Mouse (Mus musculus): ENCODE measurements around the gene Rps26. TPM values are rescaled to one million over a fixed set of nuclear protein-coding genes. Genes with fewer than 3 reads are reported as not detected.
A peak's percentile ranks its signal among the peaks of the same experiment; 100 is the strongest.
"Not testable (repeated sequence)": the region's sequence is repeated elsewhere in the genome, so short reads cannot be mapped to it uniquely, and the experiment has no call there.

Rps26 gene
- polyA plus RNA-seq, 1 experiment from 2014 or later, result 1,029 TPM

DNA sequence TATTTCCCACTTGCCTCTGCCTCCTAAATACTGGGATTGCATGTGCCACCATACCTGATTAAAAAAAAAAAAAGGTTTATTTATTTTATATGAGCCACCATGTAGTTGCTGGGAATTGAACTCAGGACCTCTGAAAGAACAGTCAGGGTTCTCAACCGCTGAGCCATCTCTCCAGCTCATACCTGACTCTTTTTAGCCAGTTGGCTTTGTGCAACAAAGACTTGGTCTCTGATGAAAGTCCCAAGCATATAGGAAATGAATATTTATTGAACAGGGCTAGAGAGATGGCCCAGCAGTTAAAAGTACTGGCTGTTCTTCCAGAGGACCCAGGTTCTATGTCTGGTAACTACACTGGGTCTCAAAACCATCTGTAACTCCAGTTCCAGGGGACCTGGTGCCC, 8.0 kb downstream of the Rps26 start:
- Histone ChIP-seq H3K9ac (no peak overlapping the region), H3K4me3 (ENCODE audit: low read depth, low read length) (no peak overlapping the region), H3K27ac (ENCODE audit: low read depth) (no peak overlapping the region), H3K4me1 (ENCODE audit: insufficient read depth) (no peaks in the 10 kb centered on the region), H3K36me3 (ENCODE audit: insufficient read depth) (peaks cover 9% of the 10 kb centered on the region), H3K4me2 (no peak overlapping the region), H3K9me3 (ENCODE audit: low read depth, low read length) (no peaks in the 10 kb centered on the region), H3K27me3 (ENCODE audit: insufficient read depth, low read length) (no peaks in the 10 kb centered on the region)
- DNase-seq (no peak), ATAC-seq (ENCODE audit: insufficient read depth) (no peak)
- 77% methylated on average over 1 of the region's 1 CpGs for WGBS
- TF ChIP-seq CTCF (IDR thresholded peaks at IDR 0.05; ENCODE audit: low read depth), result no peak

DNA sequence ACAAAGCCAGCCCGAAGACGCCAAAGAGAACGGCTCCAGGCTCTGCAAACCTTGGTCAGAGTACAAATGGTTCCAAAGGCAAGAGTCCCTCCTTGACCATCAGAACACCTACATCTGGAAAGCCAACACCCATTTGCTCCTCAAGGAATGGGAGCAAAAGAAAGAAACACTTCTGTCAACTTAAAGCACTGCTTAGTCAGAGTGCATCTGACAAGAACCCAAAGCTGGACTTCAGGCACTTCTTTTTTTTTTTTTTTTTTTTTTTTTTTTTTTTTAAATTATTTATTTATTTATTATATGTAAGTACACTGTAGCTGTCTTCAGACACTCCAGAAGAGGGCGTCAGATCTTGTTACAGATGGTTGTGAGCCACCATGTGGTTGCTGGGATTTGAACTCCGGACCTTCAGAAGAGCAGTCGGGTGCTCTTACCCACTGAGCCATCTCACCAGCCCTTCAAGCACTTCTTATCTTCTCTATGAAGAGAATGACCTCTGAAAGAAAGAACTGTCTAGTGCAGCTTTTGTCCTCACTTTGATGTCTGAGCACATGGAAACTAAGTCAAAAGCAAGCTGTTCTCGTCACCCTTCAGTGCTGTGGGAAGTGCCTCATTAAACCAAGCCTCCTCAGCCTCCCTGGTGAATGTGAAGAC, 10.6 kb downstream of the Rps26 start:
- not testable (repeated sequence) for H3K4me2 ChIP-seq; H3K36me3 ChIP-seq (ENCODE audit: insufficient read depth); H3K9me3 ChIP-seq (ENCODE audit: low read depth, low read length); H3K4me3 ChIP-seq (ENCODE audit: low read depth, low read length); ATAC-seq (ENCODE audit: insufficient read depth); DNase-seq; H3K9ac ChIP-seq; H3K27me3 ChIP-seq (ENCODE audit: insufficient read depth, low read length); H3K27ac ChIP-seq (ENCODE audit: low read depth); H3K4me1 ChIP-seq (ENCODE audit: insufficient read depth)
- WGBS, result 82% methylated on average over 6 of the region's 7 CpGs

DNA sequence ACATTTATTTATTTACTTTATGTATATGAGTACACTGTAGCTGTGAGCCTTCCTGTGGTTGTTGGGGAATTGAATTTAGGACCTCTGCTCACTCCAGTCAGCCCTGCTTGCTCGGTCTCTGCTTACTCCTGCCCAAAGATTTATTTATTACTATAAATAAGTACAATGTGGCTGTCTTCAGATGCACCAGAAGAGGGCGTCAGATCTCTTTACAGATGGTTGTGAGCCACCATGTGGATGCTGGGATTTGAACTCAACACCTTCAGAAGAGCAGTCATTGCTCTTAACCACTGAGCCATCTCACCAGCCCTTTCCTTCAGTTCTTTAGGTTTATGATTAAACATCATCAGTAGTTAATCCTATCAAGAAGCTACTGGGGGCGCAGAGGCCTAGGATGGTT, 11.6 kb downstream of the Rps26 start:
- Histone ChIP-seq H3K27ac (ENCODE audit: low read depth) (no peak overlapping the region), H3K4me1 (ENCODE audit: insufficient read depth) (no peaks in the 10 kb centered on the region), H3K4me3 (ENCODE audit: low read depth, low read length) (no peak overlapping the region), H3K27me3 (ENCODE audit: insufficient read depth, low read length) (no peaks in the 10 kb centered on the region), H3K9me3 (ENCODE audit: low read depth, low read length) (no peaks in the 10 kb centered on the region), H3K4me2 (no peak overlapping the region), H3K36me3 (ENCODE audit: insufficient read depth) (no peaks in the 10 kb centered on the region), H3K9ac (no peak overlapping the region)
- no peak for ATAC-seq (ENCODE audit: insufficient read depth)
- DNase-seq, result no peak
- 53% methylated on average over 3 of the region's 3 CpGs for WGBS
- TF ChIP-seq CTCF (IDR thresholded peaks at IDR 0.05; ENCODE audit: low read depth), result peak; percentile 26; the same call in 1 of the 2 replicates

DNA sequence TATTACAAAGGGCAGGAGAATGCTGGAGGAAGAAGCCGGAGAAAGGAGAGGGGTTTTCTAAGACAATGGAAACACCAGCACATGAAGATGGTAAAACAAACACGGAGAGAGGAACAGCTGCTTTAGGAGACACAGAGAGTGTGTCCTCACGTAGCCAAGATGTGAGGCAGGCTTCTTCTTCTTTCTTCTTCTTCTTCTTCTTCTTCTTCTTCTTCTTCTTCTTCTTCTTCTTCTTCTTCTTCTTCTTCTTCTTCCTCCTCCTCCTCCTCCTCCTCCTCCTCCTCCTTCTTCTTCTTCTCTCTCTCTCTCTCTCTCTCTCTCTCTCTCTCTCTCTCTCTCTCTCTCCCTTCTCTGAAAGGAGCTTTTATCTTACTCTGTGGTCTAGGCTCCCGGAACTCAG, 12.7 kb downstream of the Rps26 start:
- H3K4me2 ChIP-seq; H3K9ac ChIP-seq; H3K4me1 ChIP-seq (ENCODE audit: insufficient read depth); H3K9me3 ChIP-seq (ENCODE audit: low read depth, low read length); ATAC-seq (ENCODE audit: insufficient read depth); H3K4me3 ChIP-seq (ENCODE audit: low read depth, low read length); DNase-seq; H3K27ac ChIP-seq (ENCODE audit: low read depth); H3K36me3 ChIP-seq (ENCODE audit: insufficient read depth); H3K27me3 ChIP-seq (ENCODE audit: insufficient read depth, low read length): not testable (repeated sequence)
- 55% methylated on average over 4 of the region's 4 CpGs for WGBS

DNA sequence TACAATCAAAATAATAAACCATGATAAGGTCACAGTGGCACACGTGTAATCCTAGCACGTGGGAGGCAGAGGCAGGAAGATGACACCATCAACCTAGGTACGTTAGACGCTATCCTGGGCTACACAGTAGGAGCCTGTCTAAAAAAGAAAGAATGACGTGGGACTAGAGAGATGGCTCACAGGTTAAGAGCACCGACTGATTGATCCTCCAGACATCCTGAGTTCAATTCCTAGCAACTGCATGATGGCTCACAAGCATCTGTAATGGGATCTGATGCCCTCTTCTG, 13.4 kb downstream of the Rps26 start:
- ATAC-seq (ENCODE audit: insufficient read depth), result 0 out of 2 replicates have a peak, but pooled peaks have one; percentile 44
- H3K4me2 ChIP-seq, result no peak overlapping the region

DNA sequence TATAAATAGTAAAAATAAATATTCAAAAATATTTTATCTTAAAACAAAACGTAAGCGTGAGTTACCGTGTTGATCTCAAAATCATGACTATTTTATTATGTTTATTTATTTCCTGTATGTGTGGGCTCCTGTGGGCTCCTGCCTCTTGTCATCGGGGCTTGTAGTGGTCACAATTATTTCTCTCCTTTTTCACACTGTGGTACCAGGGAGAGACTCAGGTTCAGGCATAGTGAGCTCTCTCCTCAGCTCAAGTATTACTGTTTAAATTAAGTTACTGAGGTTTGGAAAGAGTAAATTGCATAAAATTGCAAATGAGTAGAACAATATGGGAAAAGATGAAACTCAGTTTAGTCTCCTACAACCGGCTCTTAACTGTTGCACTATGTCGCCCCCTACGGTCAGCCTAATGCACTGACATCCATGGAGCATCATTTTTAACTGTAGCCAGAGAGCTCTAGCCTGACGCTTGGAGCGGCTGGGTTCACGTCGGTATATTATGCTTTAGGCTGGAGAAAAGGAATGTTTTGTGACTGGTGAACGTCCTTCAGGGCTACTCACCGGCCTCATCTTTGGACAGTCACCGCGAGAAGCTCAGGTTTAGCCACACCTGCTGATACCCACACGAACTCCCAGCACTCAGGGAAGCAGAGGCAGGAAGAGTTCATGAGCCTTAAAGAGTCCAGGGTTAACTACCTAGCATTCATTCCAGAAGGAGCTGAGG, 14.0 kb downstream of the Rps26 start:
- Histone ChIP-seq H3K9me3 (ENCODE audit: low read depth, low read length) (no peaks in the 10 kb centered on the region), H3K9ac (no peak overlapping the region), H3K27me3 (ENCODE audit: insufficient read depth, low read length) (no peaks in the 10 kb centered on the region), H3K4me3 (ENCODE audit: low read depth, low read length) (no peak overlapping the region), H3K4me2 (no peak overlapping the region), H3K36me3 (ENCODE audit: insufficient read depth) (no peaks in the 10 kb centered on the region), H3K4me1 (ENCODE audit: insufficient read depth) (no peaks in the 10 kb centered on the region), H3K27ac (ENCODE audit: low read depth) (no peak overlapping the region)
- 15% methylated on average over 16 of the region's 16 CpGs for WGBS
- peak; percentile 89 for TF ChIP-seq CTCF (IDR thresholded peaks at IDR 0.05; ENCODE audit: low read depth)
- ATAC-seq (ENCODE audit: insufficient read depth) (peak; percentile 66; the same call in 1 of the 2 replicates), DNase-seq (peak; percentile 93)

More for the DNA sequence above, 13.4 kb downstream of the Rps26 start:
- Histone ChIP-seq H3K9me3 (ENCODE audit: low read depth, low read length) (no peaks in the 10 kb centered on the region), H3K27me3 (ENCODE audit: insufficient read depth, low read length) (no peaks in the 10 kb centered on the region), H3K9ac (no peak overlapping the region), H3K36me3 (ENCODE audit: insufficient read depth) (no peaks in the 10 kb centered on the region), H3K27ac (ENCODE audit: low read depth) (no peak overlapping the region), H3K4me3 (ENCODE audit: low read depth, low read length) (no peak overlapping the region), H3K4me1 (ENCODE audit: insufficient read depth) (no peaks in the 10 kb centered on the region)
- 40% methylated on average over 6 of the region's 6 CpGs for WGBS
- no peak for DNase-seq
- no peak for TF ChIP-seq CTCF (IDR thresholded peaks at IDR 0.05; ENCODE audit: low read depth)

DNA sequence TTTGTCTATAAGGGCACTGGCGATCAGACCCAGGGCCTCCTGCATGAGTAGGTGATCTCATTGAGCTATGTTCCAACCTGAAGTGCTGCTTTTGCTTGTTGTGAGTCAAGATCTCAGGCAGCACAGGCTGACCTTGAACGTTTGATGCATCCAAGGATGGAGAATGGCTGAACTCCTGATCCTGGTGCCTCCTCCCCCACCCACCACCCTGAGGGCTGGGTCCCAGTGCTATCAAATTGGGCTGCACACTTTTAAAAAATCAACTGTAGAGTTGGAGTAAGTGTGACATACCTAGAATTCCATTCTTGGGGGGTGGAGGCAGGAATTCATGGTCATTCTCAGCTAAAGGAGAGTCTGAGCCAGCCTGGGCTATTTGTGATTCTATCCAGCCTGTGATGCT, 20.1 kb downstream of the Rps26 start:
- no peaks in the 10 kb centered on the region for H3K9me3 ChIP-seq (ENCODE audit: low read depth, low read length)
- no peak for DNase-seq
- H3K36me3 ChIP-seq (ENCODE audit: insufficient read depth), result no peaks in the 10 kb centered on the region
- H3K27me3 ChIP-seq (ENCODE audit: insufficient read depth, low read length), result no peaks in the 10 kb centered on the region
- no peak overlapping the region for H3K4me3 ChIP-seq (ENCODE audit: low read depth, low read length)
- no peak overlapping the region for H3K9ac ChIP-seq
- WGBS, result 42% methylated on average over 2 of the region's 2 CpGs
- no peak for ATAC-seq (ENCODE audit: insufficient read depth)
- H3K4me2 ChIP-seq, result no peak overlapping the region
- TF ChIP-seq CTCF (IDR thresholded peaks at IDR 0.05; ENCODE audit: low read depth), result no peak
- no peaks in the 10 kb centered on the region for H3K4me1 ChIP-seq (ENCODE audit: insufficient read depth)
- no peak overlapping the region for H3K27ac ChIP-seq (ENCODE audit: low read depth)

All from lung, embryonic 14.5 days (tissue).